Mouse (Mus musculus): Measurements from ENCODE around the gene Rnf8. TPM values are rescaled to one million over a fixed set of nuclear protein-coding genes. Genes with fewer than 3 reads are reported as not detected.

Gene Rnf8
- total and polyA plus RNA-seq, 2 experiments from 2014 or later, result 21.9 to 75.3 TPM

DNA sequence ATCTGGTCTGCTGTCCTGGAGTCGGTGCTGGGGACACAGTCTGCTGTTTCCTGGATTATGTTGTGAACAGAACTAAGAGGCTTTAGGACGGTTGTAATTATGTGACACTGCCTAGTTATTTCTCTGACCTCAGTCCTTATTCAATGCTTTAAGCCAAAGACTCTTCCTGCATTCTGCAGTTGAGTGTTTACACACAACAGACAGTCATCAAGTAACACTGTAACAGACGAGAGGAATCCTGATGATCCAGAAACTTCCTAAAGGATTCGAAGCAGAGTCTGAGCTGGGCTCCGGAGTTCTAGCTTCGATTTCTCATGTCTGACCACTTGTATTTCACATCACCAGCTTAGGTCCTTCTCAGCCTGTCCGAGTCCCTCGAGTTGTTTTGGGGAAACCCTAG, 63.9 kb downstream of the Rnf8 start:
- 86% methylated on average over 8 of the region's 8 CpGs for WGBS
- Histone ChIP-seq H3K9ac (replicated peaks; ENCODE audit: low read length, poor library complexity, severe bottlenecking) (no peak overlapping the region), H3K36me3 (ENCODE audit: insufficient read depth, low read length) (peaks cover 77% of the 10 kb centered on the region), H3K4me3 (ENCODE audit: low read depth, low read length) (no peak overlapping the region), H3K9me3 (ENCODE audit: low read length) (no peaks in the 10 kb centered on the region), H3K27ac (ENCODE audit: low read depth, low read length) (no peak overlapping the region), H3K4me2 (ENCODE audit: low read depth, low read length, poor library complexity, severe bottlenecking) (no peak overlapping the region), H3K4me1 (ENCODE audit: insufficient read depth, low read length) (no peaks in the 10 kb centered on the region), H3K27me3 (ENCODE audit: insufficient read depth, low read length) (no peaks in the 10 kb centered on the region)
- ATAC-seq (ENCODE audit: low FRiP score), result no peak
- no peak for DNase-seq (ENCODE audit: low spot score)
- no peak for TF ChIP-seq CTCF (IDR thresholded peaks at IDR 0.05)

DNA sequence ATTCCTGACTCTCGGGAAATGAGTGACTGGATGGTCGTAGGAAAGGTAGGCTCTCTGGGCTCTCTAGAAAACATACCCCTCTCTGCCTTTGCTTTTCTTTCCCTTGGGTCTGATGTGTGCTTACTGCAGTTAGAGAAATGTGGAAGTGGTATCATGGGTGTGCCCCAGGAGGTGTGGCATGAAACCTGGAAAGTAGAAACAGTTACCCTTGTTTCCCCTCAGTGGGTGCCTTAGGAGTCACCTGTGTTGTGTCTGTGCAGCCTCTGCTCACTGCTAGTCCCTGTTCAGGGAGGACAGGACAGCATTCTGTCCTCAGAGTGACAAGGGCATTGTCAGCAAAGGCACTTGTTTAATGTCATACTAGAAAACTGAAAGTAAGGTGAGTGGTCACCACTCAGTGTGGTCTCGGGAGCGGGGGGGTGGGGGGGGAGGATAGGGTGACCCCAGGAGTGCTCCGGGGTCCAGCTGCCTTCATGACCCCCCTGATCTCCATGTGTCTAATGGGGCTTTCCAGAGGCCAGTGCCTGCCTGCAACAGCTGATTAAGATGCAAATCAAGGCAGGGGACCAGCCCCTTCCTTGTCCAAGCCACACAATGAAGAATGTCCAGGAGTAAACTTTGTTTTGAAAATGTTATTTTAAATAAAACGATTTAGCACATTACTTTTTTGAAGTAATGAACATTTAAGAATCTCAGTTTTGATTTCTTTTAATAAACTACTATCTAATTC, 64.6 kb downstream of the Rnf8 start:
- H3K9ac ChIP-seq (replicated peaks; ENCODE audit: low read length, poor library complexity, severe bottlenecking), result no peak overlapping the region
- 82% methylated on average over 6 of the region's 6 CpGs for WGBS
- ATAC-seq (ENCODE audit: low FRiP score) (no peak), DNase-seq (ENCODE audit: low spot score) (no peak)
- H3K4me1 ChIP-seq (ENCODE audit: insufficient read depth, low read length), result no peaks in the 10 kb centered on the region
- no peak overlapping the region for H3K27ac ChIP-seq (ENCODE audit: low read depth, low read length)
- H3K27me3 ChIP-seq (ENCODE audit: insufficient read depth, low read length), result no peaks in the 10 kb centered on the region
- no peak overlapping the region for H3K4me3 ChIP-seq (ENCODE audit: low read depth, low read length)
- H3K9me3 ChIP-seq (ENCODE audit: low read length), result no peaks in the 10 kb centered on the region
- no peak overlapping the region for H3K4me2 ChIP-seq (ENCODE audit: low read depth, low read length, poor library complexity, severe bottlenecking)
- TF ChIP-seq CTCF (IDR thresholded peaks at IDR 0.05), result no peak
- peaks cover 73% of the 10 kb centered on the region for H3K36me3 ChIP-seq (ENCODE audit: insufficient read depth, low read length)

DNA sequence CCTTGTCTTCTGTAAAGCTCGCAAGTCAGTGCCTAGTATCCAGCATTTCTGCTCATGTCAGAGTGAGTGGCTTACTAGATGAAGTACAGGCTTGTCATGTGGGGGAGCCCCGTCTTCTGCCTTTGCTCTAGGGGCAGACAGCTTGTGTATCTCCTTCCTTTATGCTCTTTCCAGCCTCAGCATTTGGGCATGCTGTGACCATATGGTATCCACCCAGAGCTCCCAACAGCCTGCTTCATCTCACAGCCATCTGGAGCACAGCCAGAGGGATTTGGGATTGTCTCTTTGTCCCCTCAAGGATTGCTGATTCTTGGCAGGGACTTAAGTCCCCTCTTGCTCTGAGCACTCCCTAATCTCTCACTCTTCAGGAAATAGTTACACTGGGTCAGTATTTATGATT, 65.6 kb downstream of the Rnf8 start:
- Histone ChIP-seq H3K36me3 (ENCODE audit: insufficient read depth, low read length) (peaks cover 74% of the 10 kb centered on the region), H3K27me3 (ENCODE audit: insufficient read depth, low read length) (no peaks in the 10 kb centered on the region), H3K9ac (replicated peaks; ENCODE audit: low read length, poor library complexity, severe bottlenecking) (no peak overlapping the region), H3K4me3 (ENCODE audit: low read depth, low read length) (no peak overlapping the region), H3K4me1 (ENCODE audit: insufficient read depth, low read length) (no peaks in the 10 kb centered on the region), H3K9me3 (ENCODE audit: low read length) (no peaks in the 10 kb centered on the region), H3K4me2 (ENCODE audit: low read depth, low read length, poor library complexity, severe bottlenecking) (no peak overlapping the region), H3K27ac (ENCODE audit: low read depth, low read length) (no peak overlapping the region)
- no peak for TF ChIP-seq CTCF (IDR thresholded peaks at IDR 0.05)
- WGBS, result 53% methylated on average over 2 of the region's 2 CpGs
- DNase-seq (ENCODE audit: low spot score) (peak; percentile 92), ATAC-seq (ENCODE audit: low FRiP score) (no peak)

DNA sequence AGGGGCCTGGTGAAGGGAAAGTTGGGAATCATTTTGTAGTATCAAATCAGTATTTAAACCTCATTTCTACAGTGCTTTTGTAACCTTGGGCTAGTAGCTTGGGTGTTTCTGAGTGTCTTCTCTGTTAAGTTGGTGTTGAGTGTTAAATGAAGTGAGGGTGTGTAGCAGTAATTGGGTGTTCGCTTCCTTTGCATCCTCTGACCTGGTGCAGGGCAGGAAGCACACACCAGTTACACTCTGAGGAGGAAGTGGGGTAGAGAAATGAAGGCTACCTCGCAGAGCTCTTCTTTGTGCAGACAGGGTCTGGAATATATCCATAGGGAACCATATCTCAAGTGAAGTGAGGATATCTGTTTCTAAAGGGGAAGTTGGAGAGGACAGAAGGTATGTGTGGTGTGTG, 66.3 kb downstream of the Rnf8 start:
- no peaks in the 10 kb centered on the region for H3K4me1 ChIP-seq (ENCODE audit: insufficient read depth, low read length)
- H3K4me2 ChIP-seq (ENCODE audit: low read depth, low read length, poor library complexity, severe bottlenecking), result no peak overlapping the region
- no peak for DNase-seq (ENCODE audit: low spot score)
- 93% methylated on average over 2 of the region's 2 CpGs for WGBS
- no peak overlapping the region for H3K4me3 ChIP-seq (ENCODE audit: low read depth, low read length)
- H3K36me3 ChIP-seq (ENCODE audit: insufficient read depth, low read length), result peaks cover 75% of the 10 kb centered on the region
- TF ChIP-seq CTCF (IDR thresholded peaks at IDR 0.05), result no peak
- H3K9me3 ChIP-seq (ENCODE audit: low read length), result no peaks in the 10 kb centered on the region
- H3K27ac ChIP-seq (ENCODE audit: low read depth, low read length), result no peak overlapping the region
- no peak overlapping the region for H3K9ac ChIP-seq (replicated peaks; ENCODE audit: low read length, poor library complexity, severe bottlenecking)
- no peak for ATAC-seq (ENCODE audit: low FRiP score)
- no peaks in the 10 kb centered on the region for H3K27me3 ChIP-seq (ENCODE audit: insufficient read depth, low read length)

DNA sequence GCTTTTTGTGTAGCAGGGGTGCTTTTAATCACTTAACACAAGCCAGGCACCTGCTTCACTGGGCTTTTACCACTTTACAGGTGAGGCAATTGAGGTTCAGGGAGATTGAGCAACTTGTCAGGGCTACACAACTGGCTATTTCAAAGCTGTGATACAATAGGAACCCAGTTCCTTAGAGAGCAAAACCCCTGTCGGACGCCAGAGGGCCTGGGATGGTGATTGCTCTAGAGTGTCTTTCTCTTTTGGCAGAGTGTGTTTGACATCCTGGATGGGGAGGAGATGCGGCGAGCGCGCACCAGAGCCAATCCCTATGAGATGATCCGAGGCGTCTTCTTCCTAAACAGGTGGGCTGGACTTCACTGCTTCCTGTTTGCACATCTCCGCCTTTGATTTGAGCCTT, 67.1 kb downstream of the Rnf8 start:
- no peak for TF ChIP-seq CTCF (IDR thresholded peaks at IDR 0.05)
- no peak overlapping the region for H3K9ac ChIP-seq (replicated peaks; ENCODE audit: low read length, poor library complexity, severe bottlenecking)
- DNase-seq (ENCODE audit: low spot score) (no peak), ATAC-seq (ENCODE audit: low FRiP score) (no peak)
- H3K27ac ChIP-seq (ENCODE audit: low read depth, low read length), result no peak overlapping the region
- no peak overlapping the region for H3K4me2 ChIP-seq (ENCODE audit: low read depth, low read length, poor library complexity, severe bottlenecking)
- no peaks in the 10 kb centered on the region for H3K9me3 ChIP-seq (ENCODE audit: low read length)
- H3K4me1 ChIP-seq (ENCODE audit: insufficient read depth, low read length), result no peaks in the 10 kb centered on the region
- H3K27me3 ChIP-seq (ENCODE audit: insufficient read depth, low read length), result no peaks in the 10 kb centered on the region
- 90% methylated on average over 9 of the region's 9 CpGs for WGBS
- no peak overlapping the region for H3K4me3 ChIP-seq (ENCODE audit: low read depth, low read length)
- H3K36me3 ChIP-seq (ENCODE audit: insufficient read depth, low read length), result peaks cover 74% of the 10 kb centered on the region

DNA sequence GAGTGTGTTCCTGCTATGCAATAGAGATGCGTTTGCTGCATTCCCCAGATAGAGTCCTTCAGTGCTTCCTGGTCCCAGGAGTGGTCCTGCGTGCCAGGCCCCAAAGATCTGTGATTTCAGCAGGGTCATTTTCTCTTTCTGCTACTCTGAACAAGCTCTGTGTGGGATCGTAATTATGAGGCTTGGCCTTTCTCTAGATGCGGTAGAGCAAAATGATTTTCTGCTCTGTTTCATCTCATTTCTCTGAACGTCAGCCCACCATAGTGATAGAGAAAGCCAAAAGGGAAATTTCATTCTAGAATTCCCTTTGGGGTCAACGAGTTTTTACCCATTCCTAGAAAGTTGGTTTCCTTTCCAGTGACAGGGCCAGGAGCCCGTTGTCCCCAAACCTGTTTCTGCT, 67.7 kb downstream of the Rnf8 start:
- peaks cover 72% of the 10 kb centered on the region for H3K36me3 ChIP-seq (ENCODE audit: insufficient read depth, low read length)

More for the DNA sequence above, 67.7 kb downstream of the Rnf8 start:
- DNase-seq (ENCODE audit: low spot score), result no peak
- H3K9ac ChIP-seq (replicated peaks; ENCODE audit: low read length, poor library complexity, severe bottlenecking), result no peak overlapping the region
- no peaks in the 10 kb centered on the region for H3K4me1 ChIP-seq (ENCODE audit: insufficient read depth, low read length)
- no peak overlapping the region for H3K4me3 ChIP-seq (ENCODE audit: low read depth, low read length)
- ATAC-seq (ENCODE audit: low FRiP score), result no peak
- no peaks in the 10 kb centered on the region for H3K27me3 ChIP-seq (ENCODE audit: insufficient read depth, low read length)
- H3K9me3 ChIP-seq (ENCODE audit: low read length), result no peaks in the 10 kb centered on the region
- H3K4me2 ChIP-seq (ENCODE audit: low read depth, low read length, poor library complexity, severe bottlenecking), result no peak overlapping the region
- WGBS, result 84% methylated on average over 7 of the region's 7 CpGs
- no peak for TF ChIP-seq CTCF (IDR thresholded peaks at IDR 0.05)
- H3K27ac ChIP-seq (ENCODE audit: low read depth, low read length), result no peak overlapping the region

All from midbrain, postnatal 0 days (tissue).